Mouse (Mus musculus): ENCODE data around the gene Nrarp. TPM values are rescaled to one million over a fixed set of nuclear protein-coding genes. Genes with fewer than 3 reads are reported as not detected.
A peak's percentile ranks its signal among the peaks of the same experiment; 100 is the strongest.

The Nrarp gene
- polyA plus RNA-seq (2015; fragmentation: Nextera tagmentation; extraction: Ambion mirVana): 1.1 and 1.3 TPM in 2 replicates

GRCm38 (mm10) chr2:25180478-25180903, at the start of gene Nrarp:
Gene Nrarp (plus strand): TSS chr2:25180758.
- Histone ChIP-seq H3K36me3 (ENCODE audit: control insufficient read depth, insufficient read depth) (no peaks in the 10 kb centered on the region), H3K4me2 (ENCODE audit: low read depth, low read length) (peak within 1 kb of the TSS; percentile 97), H3K9ac (ENCODE audit: low read depth, low read length) (peak within 1 kb of the TSS; percentile 62), H3K4me1 (ENCODE audit: control insufficient read depth, low read depth, low read length) (peaks cover 27% of the 10 kb centered on the region), H3K27me3 (ENCODE audit: control insufficient read depth, insufficient read depth, low read depth, low read length) (peaks cover 53% of the 10 kb centered on the region), H3K27ac (ENCODE audit: low read length) (peak within 1 kb of the TSS; percentile 66), H3K4me3 (ENCODE audit: low read depth, low read length) (peak within 1 kb of the TSS; percentile 70), H3K9me3 (replicated peaks; ENCODE audit: control insufficient read depth, low read length) (no peaks in the 10 kb centered on the region)
- peak; percentile 83 for ATAC-seq (ENCODE audit: low read depth)
- under 1% methylated on average over 35 of the region's 35 CpGs for WGBS (ENCODE audit: insufficient replicate concordance)

GRCm38 (mm10) chr2:25131601-25132000, 49.0 kb upstream of the Nrarp start:
- Histone ChIP-seq H3K4me2 (ENCODE audit: low read depth, low read length) (no peak overlapping the region), H3K4me1 (ENCODE audit: control insufficient read depth, low read depth, low read length) (peaks cover 14% of the 10 kb centered on the region), H3K36me3 (ENCODE audit: control insufficient read depth, insufficient read depth) (no peaks in the 10 kb centered on the region), H3K27me3 (ENCODE audit: control insufficient read depth, insufficient read depth, low read depth, low read length) (no peaks in the 10 kb centered on the region), H3K27ac (ENCODE audit: low read length) (no peak overlapping the region), H3K4me3 (ENCODE audit: low read depth, low read length) (no peak overlapping the region), H3K9me3 (replicated peaks; ENCODE audit: control insufficient read depth, low read length) (no peaks in the 10 kb centered on the region), H3K9ac (ENCODE audit: low read depth, low read length) (no peak overlapping the region)
- 30% methylated on average over 9 of the region's 9 CpGs for WGBS (ENCODE audit: insufficient replicate concordance)
- ATAC-seq (ENCODE audit: low read depth): peak; percentile 78

GRCm38 (mm10) chr2:25137832-25138231, 42.7 kb upstream of the Nrarp start:
- no peak overlapping the region for H3K4me3 ChIP-seq (ENCODE audit: low read depth, low read length)
- no peaks in the 10 kb centered on the region for H3K9me3 ChIP-seq (replicated peaks; ENCODE audit: control insufficient read depth, low read length)
- no peak overlapping the region for H3K9ac ChIP-seq (ENCODE audit: low read depth, low read length)
- ATAC-seq (ENCODE audit: low read depth): peak; percentile 97
- no peaks in the 10 kb centered on the region for H3K27me3 ChIP-seq (ENCODE audit: control insufficient read depth, insufficient read depth, low read depth, low read length)
- peaks cover 18% of the 10 kb centered on the region for H3K4me1 ChIP-seq (ENCODE audit: control insufficient read depth, low read depth, low read length)
- 23% methylated on average over 6 of the region's 6 CpGs for WGBS (ENCODE audit: insufficient replicate concordance)
- H3K36me3 ChIP-seq (ENCODE audit: control insufficient read depth, insufficient read depth): no peaks in the 10 kb centered on the region
- H3K27ac ChIP-seq (ENCODE audit: low read length): peak overlapping the region; percentile 66
- peak overlapping the region; percentile 24 for H3K4me2 ChIP-seq (ENCODE audit: low read depth, low read length)

GRCm38 (mm10) chr2:25141185-25141584, 39.4 kb upstream of the Nrarp start:
- no peak overlapping the region for H3K4me2 ChIP-seq (ENCODE audit: low read depth, low read length)
- 62% methylated on average over 4 of the region's 4 CpGs for WGBS (ENCODE audit: insufficient replicate concordance)
- no peak overlapping the region for H3K9ac ChIP-seq (ENCODE audit: low read depth, low read length)
- H3K4me1 ChIP-seq (ENCODE audit: control insufficient read depth, low read depth, low read length): peaks cover 18% of the 10 kb centered on the region
- H3K9me3 ChIP-seq (replicated peaks; ENCODE audit: control insufficient read depth, low read length): no peaks in the 10 kb centered on the region
- no peaks in the 10 kb centered on the region for H3K36me3 ChIP-seq (ENCODE audit: control insufficient read depth, insufficient read depth)
- no peak overlapping the region for H3K27ac ChIP-seq (ENCODE audit: low read length)
- H3K27me3 ChIP-seq (ENCODE audit: control insufficient read depth, insufficient read depth, low read depth, low read length): no peaks in the 10 kb centered on the region
- no peak overlapping the region for H3K4me3 ChIP-seq (ENCODE audit: low read depth, low read length)
- ATAC-seq (ENCODE audit: low read depth): no peak

GRCm38 (mm10) chr2:25141921-25142320, 38.6 kb upstream of the Nrarp start:
- no peaks in the 10 kb centered on the region for H3K36me3 ChIP-seq (ENCODE audit: control insufficient read depth, insufficient read depth)
- H3K4me1 ChIP-seq (ENCODE audit: control insufficient read depth, low read depth, low read length): peaks cover 15% of the 10 kb centered on the region
- no peak overlapping the region for H3K4me2 ChIP-seq (ENCODE audit: low read depth, low read length)
- no peak overlapping the region for H3K4me3 ChIP-seq (ENCODE audit: low read depth, low read length)
- H3K27ac ChIP-seq (ENCODE audit: low read length): no peak overlapping the region
- H3K27me3 ChIP-seq (ENCODE audit: control insufficient read depth, insufficient read depth, low read depth, low read length): no peaks in the 10 kb centered on the region
- H3K9me3 ChIP-seq (replicated peaks; ENCODE audit: control insufficient read depth, low read length): no peaks in the 10 kb centered on the region
- 77% methylated on average over 5 of the region's 5 CpGs for WGBS (ENCODE audit: insufficient replicate concordance)
- no peak for ATAC-seq (ENCODE audit: low read depth)
- H3K9ac ChIP-seq (ENCODE audit: low read depth, low read length): no peak overlapping the region

GRCm38 (mm10) chr2:25145346-25145745, 35.2 kb upstream of the Nrarp start:
- no peak overlapping the region for H3K27ac ChIP-seq (ENCODE audit: low read length)
- no peaks in the 10 kb centered on the region for H3K36me3 ChIP-seq (ENCODE audit: control insufficient read depth, insufficient read depth)
- H3K27me3 ChIP-seq (ENCODE audit: control insufficient read depth, insufficient read depth, low read depth, low read length): no peaks in the 10 kb centered on the region
- WGBS (ENCODE audit: insufficient replicate concordance): 54% methylated on average over 6 of the region's 6 CpGs
- H3K4me3 ChIP-seq (ENCODE audit: low read depth, low read length): no peak overlapping the region
- H3K4me1 ChIP-seq (ENCODE audit: control insufficient read depth, low read depth, low read length): no peaks in the 10 kb centered on the region
- no peaks in the 10 kb centered on the region for H3K9me3 ChIP-seq (replicated peaks; ENCODE audit: control insufficient read depth, low read length)
- no peak overlapping the region for H3K9ac ChIP-seq (ENCODE audit: low read depth, low read length)
- peak; percentile 24; the same call in 1 of the 2 replicates for ATAC-seq (ENCODE audit: low read depth)
- H3K4me2 ChIP-seq (ENCODE audit: low read depth, low read length): no peak overlapping the region

GRCm38 (mm10) chr2:25147398-25147797, 33.2 kb upstream of the Nrarp start:
- no peak overlapping the region for H3K27ac ChIP-seq (ENCODE audit: low read length)
- H3K4me1 ChIP-seq (ENCODE audit: control insufficient read depth, low read depth, low read length): no peaks in the 10 kb centered on the region; the same call in 1 of the 2 replicates
- no peak overlapping the region for H3K4me2 ChIP-seq (ENCODE audit: low read depth, low read length)
- H3K36me3 ChIP-seq (ENCODE audit: control insufficient read depth, insufficient read depth): no peaks in the 10 kb centered on the region
- H3K27me3 ChIP-seq (ENCODE audit: control insufficient read depth, insufficient read depth, low read depth, low read length): no peaks in the 10 kb centered on the region
- WGBS (ENCODE audit: insufficient replicate concordance): 80% methylated on average over 5 of the region's 5 CpGs
- H3K9me3 ChIP-seq (replicated peaks; ENCODE audit: control insufficient read depth, low read length): no peaks in the 10 kb centered on the region
- no peak overlapping the region for H3K9ac ChIP-seq (ENCODE audit: low read depth, low read length)
- no peak overlapping the region for H3K4me3 ChIP-seq (ENCODE audit: low read depth, low read length)
- no peak for ATAC-seq (ENCODE audit: low read depth)

GRCm38 (mm10) chr2:25147892-25148291, 32.7 kb upstream of the Nrarp start:
- Histone ChIP-seq H3K36me3 (ENCODE audit: control insufficient read depth, insufficient read depth) (no peaks in the 10 kb centered on the region), H3K27ac (ENCODE audit: low read length) (no peak overlapping the region), H3K9ac (ENCODE audit: low read depth, low read length) (no peak overlapping the region), H3K4me1 (ENCODE audit: control insufficient read depth, low read depth, low read length) (no peaks in the 10 kb centered on the region; the same call in 1 of the 2 replicates), H3K9me3 (replicated peaks; ENCODE audit: control insufficient read depth, low read length) (no peaks in the 10 kb centered on the region), H3K4me3 (ENCODE audit: low read depth, low read length) (no peak overlapping the region), H3K4me2 (ENCODE audit: low read depth, low read length) (no peak overlapping the region), H3K27me3 (ENCODE audit: control insufficient read depth, insufficient read depth, low read depth, low read length) (no peaks in the 10 kb centered on the region)
- no peak for ATAC-seq (ENCODE audit: low read depth)
- 73% methylated on average over 5 of the region's 5 CpGs for WGBS (ENCODE audit: insufficient replicate concordance)

- peak; percentile 73 for ATAC-seq (ENCODE audit: low read depth)
Observed at GRCm38 (mm10) chr2:25149643-25150042, 30.9 kb upstream of the Nrarp start.

More at GRCm38 (mm10) chr2:25149643-25150042, 30.9 kb upstream of the Nrarp start:
- 57% methylated on average over 2 of the region's 2 CpGs for WGBS (ENCODE audit: insufficient replicate concordance)
- Histone ChIP-seq H3K27me3 (ENCODE audit: control insufficient read depth, insufficient read depth, low read depth, low read length) (no peaks in the 10 kb centered on the region), H3K4me1 (ENCODE audit: control insufficient read depth, low read depth, low read length) (no peaks in the 10 kb centered on the region; the same call in 1 of the 2 replicates), H3K9me3 (replicated peaks; ENCODE audit: control insufficient read depth, low read length) (no peaks in the 10 kb centered on the region), H3K36me3 (ENCODE audit: control insufficient read depth, insufficient read depth) (no peaks in the 10 kb centered on the region), H3K27ac (ENCODE audit: low read length) (no peak overlapping the region), H3K4me3 (ENCODE audit: low read depth, low read length) (no peak overlapping the region), H3K4me2 (ENCODE audit: low read depth, low read length) (no peak overlapping the region), H3K9ac (ENCODE audit: low read depth, low read length) (no peak overlapping the region)
